Mouse (Mus musculus) hindbrain, postnatal 0 days (tissue): ENCODE data around the gene Gnb1. TPM values are rescaled to one million over a fixed set of nuclear protein-coding genes. Genes with fewer than 3 reads are reported as not detected.

Experiments used
- ATAC-seq: fragments of 200-750 bp; cut with Nextera tagmentation; 2 replicates; pipeline ENCODE4 v1.8.0; 2017; ENCODE audit warnings: mild to moderate bottlenecking, moderate TSS enrichment, moderate library complexity
- DNase-seq: peaks from one replicate; pipeline ENCODE4 v3.0.0-alpha.2; 2015; ENCODE audit warnings: low spot score
- H3K27ac ChIP-seq: fragments of 300-500 bp; sonication (generic); 2 replicates; pipeline ENCODE4 v1.5.1; 2014; ENCODE audit warnings: mild to moderate bottlenecking
- H3K27me3 ChIP-seq: fragments of 300-500 bp; sonication (generic); 2 replicates; pipeline ENCODE4 v1.6.1; 2014; ENCODE audit warnings: low read length, mixed read lengths; ENCODE audit not compliant: insufficient read depth
- H3K36me3 ChIP-seq: fragments of 300-500 bp; sonication (generic); 2 replicates; pipeline ENCODE4 v1.6.1; 2014; ENCODE audit warnings: low read length, mixed read lengths; ENCODE audit not compliant: insufficient read depth
- H3K4me1 ChIP-seq: fragments of 300-500 bp; sonication (generic); 2 replicates; pipeline ENCODE4 v1.6.1; 2014; ENCODE audit warnings: antibody characterized with exemption, low read length, mixed read lengths; ENCODE audit not compliant: insufficient read depth
- H3K4me2 ChIP-seq: fragments of 300-500 bp; sonication (generic); 2 replicates; pipeline ENCODE4 v1.6.1; 2014; ENCODE audit warnings: low read depth, mild to moderate bottlenecking, low read length, moderate library complexity, mixed read lengths
- H3K4me3 ChIP-seq: fragments of 300-500 bp; sonication (generic); 2 replicates; pipeline ENCODE4 v1.5.1; 2014; ENCODE audit warnings: low read length
- H3K9ac ChIP-seq: fragments of 300-500 bp; sonication (generic); replicated peaks from 2 replicates; pipeline ENCODE4 v1.6.1; 2014; ENCODE audit warnings: mild to moderate bottlenecking, low read length, moderate library complexity, mixed read lengths
- H3K9me3 ChIP-seq: fragments of 300-500 bp; sonication (generic); 2 replicates; pipeline ENCODE4 v1.6.1; 2016; ENCODE audit warnings: low read length, mixed read lengths
- CTCF ChIP-seq: IDR thresholded peaks from 2 replicates; pipeline ENCODE4 v1.5.1; 2016; ENCODE audit warnings: antibody characterized with exemption, control low read depth, low read depth
- WGBS: fragments of 180-500 bp; shearing (Covaris S2); extraction: QIAGEN DNeasy Blood & Tissue Kit; methylation state at CpG from one replicate; pipeline ENCODE4 v1.1.7; 2014; 5-methylcytosine and 5-hydroxymethylcytosine counted together
- polyA plus RNA-seq: library from polyadenylated mRNA; unstranded; fragments of >200 nt; fragmentation: Nextera tagmentation; extraction: Ambion mirVana; gene quantifications from 2 replicates; pipeline ENCODE4 v1.2.1, GENCODE M21; 2015
- total RNA-seq: library from RNA; depleted of rRNA; stranded (reverse); fragments of >200 nt; gene quantifications from 2 replicates; pipeline ENCODE4 v1.2.3, GENCODE M21; 2014

Gene Gnb1
- total and polyA plus RNA-seq, 2 experiments from 2014 or later = 456 to 1,230 TPM

DNA sequence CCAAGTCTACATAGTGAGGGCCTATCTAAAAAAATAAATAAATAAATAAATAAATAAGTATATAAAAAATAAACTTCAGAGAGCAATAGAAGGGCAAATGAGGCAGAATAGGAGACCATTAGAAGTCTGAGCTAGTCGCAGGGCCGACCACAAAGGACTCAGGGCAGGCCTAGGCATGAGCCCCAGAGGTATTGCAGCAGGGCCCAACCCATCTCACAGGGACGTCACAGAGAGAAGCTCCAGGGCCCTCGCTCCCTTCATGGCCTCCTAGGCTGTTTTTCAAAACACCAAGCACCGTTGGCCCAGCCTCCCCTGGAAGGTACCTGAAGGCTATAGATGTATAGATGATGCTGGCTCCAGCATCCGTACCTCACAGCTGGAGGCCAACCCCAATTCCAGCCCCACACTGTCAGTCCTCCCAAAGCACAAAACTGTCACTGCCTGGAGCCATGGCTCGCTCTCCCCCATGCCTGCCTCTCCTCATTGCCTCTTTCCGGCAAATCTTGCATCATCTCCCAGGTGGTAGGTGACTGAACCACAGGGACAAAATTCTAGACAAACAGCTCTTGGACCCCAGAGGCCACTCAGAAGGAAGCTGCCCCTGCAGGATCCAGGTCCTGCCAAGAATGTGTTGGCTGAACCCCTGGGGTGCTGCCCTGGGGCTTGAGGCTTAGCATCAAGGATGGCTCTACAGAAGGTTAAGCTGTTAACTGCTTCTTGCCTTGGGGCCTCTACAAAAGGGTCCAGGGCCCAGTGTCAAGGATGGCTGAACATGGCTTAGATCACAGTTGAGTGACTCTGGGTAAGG is 8.2 kb upstream of the Gnb1 start:
- WGBS = 69% methylated on average over 8 of the region's 8 CpGs
- Histone ChIP-seq H3K36me3 (no peaks in the 10 kb centered on the region), H3K9ac (no peak overlapping the region), H3K9me3 (no peaks in the 10 kb centered on the region), H3K27ac (no peak overlapping the region), H3K4me2 (no peak overlapping the region), H3K27me3 (no peaks in the 10 kb centered on the region), H3K4me3 (no peak overlapping the region), H3K4me1 (peaks cover 2% of the 10 kb centered on the region; the same call in 1 of the 2 replicates)
- no peak for TF ChIP-seq CTCF
- no peak for DNase-seq
- ATAC-seq = no peak

GRCm38 (mm10) chr4:155485521-155485920 is 5.6 kb upstream of the Gnb1 start:
- WGBS = 80% methylated on average over 3 of the region's 3 CpGs
- Histone ChIP-seq H3K9ac (no peak overlapping the region), H3K27ac (no peak overlapping the region), H3K4me1 (peaks cover 8% of the 10 kb centered on the region), H3K9me3 (no peaks in the 10 kb centered on the region), H3K4me2 (no peak overlapping the region), H3K36me3 (no peaks in the 10 kb centered on the region), H3K27me3 (no peaks in the 10 kb centered on the region), H3K4me3 (no peak overlapping the region)
- DNase-seq = no peak
- no peak for TF ChIP-seq CTCF
- no peak for ATAC-seq

DNA sequence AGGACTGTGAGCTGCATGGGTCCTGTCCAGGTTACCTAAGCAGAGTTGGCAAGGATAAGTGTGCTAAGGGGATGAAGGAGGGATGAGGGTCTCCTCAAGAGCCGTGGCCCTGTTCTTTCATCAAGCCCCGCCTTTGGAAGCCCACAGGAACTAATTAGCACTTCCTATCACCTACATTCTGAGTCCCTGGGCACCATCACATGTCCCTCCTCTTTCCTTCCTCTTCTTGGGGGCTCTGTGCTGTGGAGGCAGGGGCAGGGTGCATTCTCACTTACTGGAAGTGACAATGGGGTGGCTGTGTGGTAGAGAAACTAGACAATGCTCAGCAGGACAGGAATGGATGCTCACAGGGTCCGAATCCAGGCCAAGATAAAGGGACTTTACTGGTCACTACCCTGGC is 3.4 kb upstream of the Gnb1 start:
- no peak overlapping the region for H3K9ac ChIP-seq
- H3K4me3 ChIP-seq = no peak overlapping the region
- H3K27ac ChIP-seq = peak overlapping the region; percentile 62
- ATAC-seq (no peak), DNase-seq (no peak)
- 42% methylated on average over 3 of the region's 3 CpGs for WGBS
- H3K9me3 ChIP-seq = no peaks in the 10 kb centered on the region
- no peak for TF ChIP-seq CTCF
- H3K4me2 ChIP-seq = no peak overlapping the region
- H3K36me3 ChIP-seq = no peaks in the 10 kb centered on the region
- no peaks in the 10 kb centered on the region for H3K27me3 ChIP-seq
- H3K4me1 ChIP-seq = peaks cover 12% of the 10 kb centered on the region

DNA sequence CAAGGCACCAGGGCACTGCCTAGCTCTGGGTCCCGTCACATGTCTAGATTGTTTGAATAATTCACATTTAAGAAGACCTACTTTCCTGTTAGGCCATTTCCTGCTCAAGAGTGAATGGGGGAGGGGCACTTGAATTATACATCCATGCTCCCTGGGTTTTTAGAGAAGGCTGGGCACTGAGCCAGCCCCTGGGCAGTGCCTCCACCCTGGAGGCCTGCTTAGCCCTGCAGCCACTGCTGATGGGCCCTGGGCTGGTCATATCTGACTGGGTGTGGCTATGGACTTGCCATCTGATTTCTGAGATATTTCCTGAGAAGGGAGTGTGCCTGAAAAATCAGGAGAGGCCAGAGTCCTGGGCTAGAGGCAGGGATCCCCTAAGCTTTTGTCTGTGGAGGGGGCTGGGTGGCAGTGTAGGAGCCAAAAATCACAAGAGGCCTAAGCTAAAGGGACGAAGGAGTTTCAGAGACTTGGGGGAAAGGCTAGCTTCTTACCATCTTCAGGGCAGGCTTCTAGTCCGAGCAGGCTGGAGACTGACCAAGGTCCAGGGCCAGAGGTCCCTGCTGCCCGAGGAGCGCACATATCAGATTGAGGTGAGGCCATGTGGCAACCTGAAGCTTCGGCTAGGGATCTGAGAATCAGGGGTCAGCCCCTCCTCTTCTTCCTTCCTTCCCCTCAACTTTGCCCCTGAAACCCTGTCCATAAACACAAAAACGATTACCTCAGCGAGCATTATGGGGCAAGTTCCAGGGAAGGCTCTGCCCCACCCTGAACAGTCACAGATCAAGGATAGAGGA is 2.7 kb upstream of the Gnb1 start:
- Histone ChIP-seq H3K9ac (no peak overlapping the region), H3K4me3 (no peak overlapping the region), H3K9me3 (no peaks in the 10 kb centered on the region), H3K4me1 (peaks cover 12% of the 10 kb centered on the region), H3K27ac (peak overlapping the region; percentile 62; the same call in 1 of the 2 replicates), H3K36me3 (no peaks in the 10 kb centered on the region), H3K4me2 (no peak overlapping the region), H3K27me3 (no peaks in the 10 kb centered on the region)
- WGBS = 78% methylated on average over 8 of the region's 8 CpGs
- peak; percentile 74 for DNase-seq
- no peak for TF ChIP-seq CTCF
- peak; percentile 4; the same call in 1 of the 2 replicates for ATAC-seq

- 81% methylated on average over 9 of the region's 9 CpGs for WGBS
- Histone ChIP-seq H3K27ac (0 out of 2 replicates have a peak overlapping the region, but pooled peaks have one; percentile 62), H3K9ac (no peak overlapping the region)
Measured at GRCm38 (mm10) chr4:155489101-155489970, 1.8 kb upstream of the Gnb1 start.

GRCm38 (mm10) chr4:155490456-155490855 is 705 bp upstream of the Gnb1 start:
- H3K9ac ChIP-seq = peak overlapping the region; percentile 100
- no peak for DNase-seq
- peak overlapping the region; percentile 99 for H3K4me3 ChIP-seq
- no peaks in the 10 kb centered on the region for H3K36me3 ChIP-seq
- peak overlapping the region; percentile 75 for H3K4me2 ChIP-seq
- H3K27me3 ChIP-seq = no peaks in the 10 kb centered on the region
- peaks cover 25% of the 10 kb centered on the region for H3K4me1 ChIP-seq
- no peak for TF ChIP-seq CTCF
- H3K9me3 ChIP-seq = no peaks in the 10 kb centered on the region
- ATAC-seq = no peak
- H3K27ac ChIP-seq = peak overlapping the region; percentile 98
- WGBS = 16% methylated on average over 5 of the region's 5 CpGs

More at GRCm38 (mm10) chr4:155489101-155489970, 1.8 kb upstream of the Gnb1 start:
- no peak overlapping the region for H3K4me2 ChIP-seq
- TF ChIP-seq CTCF = no peak
- ATAC-seq = no peak
- no peaks in the 10 kb centered on the region for H3K36me3 ChIP-seq
- DNase-seq = no peak
- no peaks in the 10 kb centered on the region for H3K27me3 ChIP-seq
- no peak overlapping the region for H3K4me3 ChIP-seq
- H3K9me3 ChIP-seq = no peaks in the 10 kb centered on the region
- H3K4me1 ChIP-seq = peaks cover 17% of the 10 kb centered on the region
